Mouse (Mus musculus) testis, adult 2 months (tissue): ENCODE measurements at regions not wholly inside any gene's neighbourhood (a gene's known extent, or its start where the extent isn't known, plus 50 kb on each side); places are given as distances from the start of the nearest gene placed in this dataset.

Source experiments
- CTCF ChIP-seq: fragments of 200-500 bp; IDR thresholded peaks from 2 replicates; pipeline ENCODE4 v1.5.1; 2012; ENCODE audit warnings: low read depth, mild to moderate bottlenecking, inconsistent platforms, low read length, moderate library complexity; ENCODE audit not compliant: control insufficient read depth, insufficient read depth, insufficient replicate concordance
- POLR2A ChIP-seq: fragments of 200-500 bp; IDR thresholded peaks from 2 replicates; pipeline ENCODE4 v1.6.1; 2012; ENCODE audit warnings: low read depth, mild to moderate bottlenecking, inconsistent platforms, low read length, moderate library complexity; ENCODE audit not compliant: control insufficient read depth

DNA sequence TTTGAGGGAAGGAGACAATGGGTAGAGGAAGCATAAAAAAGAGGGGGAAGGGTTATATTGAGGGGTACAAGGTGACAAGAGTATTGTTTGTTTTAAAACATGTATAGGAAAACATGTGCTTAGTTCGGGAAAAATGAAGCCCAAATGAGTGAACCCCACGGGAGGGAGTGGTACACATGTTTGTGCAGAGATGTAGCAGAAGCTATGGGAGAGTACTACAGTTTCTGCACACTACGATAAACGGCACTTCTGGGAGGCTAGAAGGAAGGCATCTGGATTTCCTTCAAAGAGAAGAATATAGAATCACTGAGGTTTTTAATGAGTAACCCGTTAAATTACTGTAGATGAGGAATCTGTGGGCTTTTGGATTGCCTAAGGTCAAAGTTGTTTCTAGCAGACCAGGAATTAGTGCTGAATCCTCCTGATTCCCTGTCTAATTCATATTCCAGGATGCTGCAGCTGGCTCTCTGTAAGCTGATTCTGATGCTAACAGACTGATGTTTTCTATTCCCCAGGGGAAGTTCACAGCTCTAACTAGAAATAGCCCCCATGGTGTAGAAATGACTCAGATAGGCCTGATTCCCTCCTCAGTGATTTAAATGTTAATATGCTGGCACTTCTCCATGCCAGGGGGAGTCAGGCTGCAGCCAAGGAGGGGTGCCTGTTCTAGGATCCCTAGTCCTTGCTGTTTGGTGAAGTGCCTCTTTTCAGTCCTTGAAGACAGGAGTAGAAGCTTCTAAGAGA lies 391.2 kb upstream of the Sel1l start:
- TF ChIP-seq CTCF (no peak), POLR2A (no peak)
